Mouse (Mus musculus): ENCODE data around the gene Pnmt.

The Pnmt gene

DNA sequence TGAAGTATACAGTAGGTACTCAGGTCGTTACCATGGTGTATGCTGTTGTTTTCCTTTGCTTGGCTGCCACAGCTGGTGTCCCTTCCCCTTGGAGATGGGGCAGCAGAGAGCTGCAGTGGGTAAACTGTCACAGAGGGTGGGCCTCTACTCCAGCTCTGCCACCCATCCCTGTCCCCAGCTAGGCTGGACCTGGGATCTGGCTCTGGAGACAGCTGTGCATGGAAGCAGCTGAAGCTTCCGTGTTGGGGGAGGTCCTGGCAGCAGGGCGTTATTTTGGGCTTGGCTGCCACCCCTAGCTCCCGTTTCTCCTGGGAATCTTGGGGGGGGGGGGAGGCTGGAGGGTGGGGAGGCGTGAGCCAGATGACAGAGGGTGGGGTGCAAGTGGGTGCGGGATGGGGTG lies 32.0 kb downstream of the Pnmt start:
- no peak for DNase-seq (ENCODE audit: low spot score)

DNA sequence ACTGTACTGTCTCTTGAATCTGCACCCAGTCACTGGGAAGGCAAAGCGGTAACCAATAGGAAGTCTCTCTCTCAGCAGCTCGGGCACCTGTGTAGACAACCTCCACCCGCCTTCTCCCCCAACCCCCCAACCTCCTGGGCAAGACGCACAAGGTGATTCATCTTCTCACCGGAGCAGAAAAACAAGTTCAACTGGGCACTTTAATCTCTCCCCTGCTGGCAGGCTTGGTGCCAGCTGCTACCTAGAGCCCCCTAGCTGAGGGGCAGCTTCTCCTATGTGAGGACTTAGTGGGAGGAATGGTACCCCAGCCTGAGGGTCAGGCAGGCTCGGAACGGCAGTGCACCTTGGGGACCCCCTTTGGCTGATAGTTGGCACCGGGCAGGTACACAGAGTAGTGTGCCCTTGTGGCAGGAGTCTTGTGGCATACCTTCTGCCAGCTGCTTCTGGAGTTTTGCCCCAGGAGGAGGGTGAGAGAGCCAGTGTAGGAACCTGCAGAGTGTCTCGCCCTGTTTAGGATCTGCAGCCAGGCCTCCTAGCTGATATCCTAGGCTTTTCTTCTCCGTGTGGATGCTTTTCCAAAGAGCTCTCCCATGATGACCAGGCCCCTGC lies 32.8 kb downstream of the Pnmt start:
- DNase-seq (ENCODE audit: low spot score), result no peak

DNA sequence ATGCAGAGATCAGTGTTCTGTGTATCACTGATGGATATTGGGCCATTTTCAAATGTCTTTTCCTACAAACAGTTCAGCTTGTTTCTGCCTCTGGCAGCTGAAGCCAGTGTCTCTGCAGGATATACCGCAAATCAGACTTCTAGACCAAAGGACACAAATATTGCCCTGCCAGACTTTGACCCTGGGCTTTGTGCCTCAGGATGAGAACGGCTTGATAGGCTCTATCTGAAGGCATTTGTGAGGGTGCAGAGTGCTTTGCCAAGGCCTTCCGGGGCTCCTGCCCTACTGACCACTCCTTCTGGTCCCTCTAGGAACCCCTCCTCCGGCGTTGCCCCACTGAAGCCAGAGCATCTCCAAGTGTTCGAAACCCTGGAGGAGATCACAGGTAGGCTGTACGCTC lies 40.3 kb downstream of the Pnmt start:
- no peak for DNase-seq (ENCODE audit: low spot score)

DNA sequence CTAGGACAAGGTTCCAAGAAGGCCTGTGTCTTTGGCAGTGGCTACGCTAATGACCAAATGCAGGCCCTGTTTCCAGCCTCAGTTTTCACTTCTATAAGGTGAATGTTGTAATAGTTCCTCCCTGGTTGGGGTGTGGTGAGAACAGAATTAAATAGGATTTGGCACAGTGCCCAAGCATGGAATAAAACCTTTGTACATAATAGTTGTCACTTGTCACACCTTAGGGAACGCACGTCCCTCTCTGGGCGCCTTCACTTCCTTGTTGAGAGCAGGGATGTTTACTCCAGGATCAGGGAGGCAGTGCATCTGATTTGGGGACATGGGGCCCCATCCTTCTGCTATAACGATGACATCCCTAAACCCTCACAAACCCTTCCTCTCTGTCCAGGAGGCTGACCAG lies 42.2 kb downstream of the Pnmt start:
- DNase-seq (ENCODE audit: low spot score), result no peak

DNA sequence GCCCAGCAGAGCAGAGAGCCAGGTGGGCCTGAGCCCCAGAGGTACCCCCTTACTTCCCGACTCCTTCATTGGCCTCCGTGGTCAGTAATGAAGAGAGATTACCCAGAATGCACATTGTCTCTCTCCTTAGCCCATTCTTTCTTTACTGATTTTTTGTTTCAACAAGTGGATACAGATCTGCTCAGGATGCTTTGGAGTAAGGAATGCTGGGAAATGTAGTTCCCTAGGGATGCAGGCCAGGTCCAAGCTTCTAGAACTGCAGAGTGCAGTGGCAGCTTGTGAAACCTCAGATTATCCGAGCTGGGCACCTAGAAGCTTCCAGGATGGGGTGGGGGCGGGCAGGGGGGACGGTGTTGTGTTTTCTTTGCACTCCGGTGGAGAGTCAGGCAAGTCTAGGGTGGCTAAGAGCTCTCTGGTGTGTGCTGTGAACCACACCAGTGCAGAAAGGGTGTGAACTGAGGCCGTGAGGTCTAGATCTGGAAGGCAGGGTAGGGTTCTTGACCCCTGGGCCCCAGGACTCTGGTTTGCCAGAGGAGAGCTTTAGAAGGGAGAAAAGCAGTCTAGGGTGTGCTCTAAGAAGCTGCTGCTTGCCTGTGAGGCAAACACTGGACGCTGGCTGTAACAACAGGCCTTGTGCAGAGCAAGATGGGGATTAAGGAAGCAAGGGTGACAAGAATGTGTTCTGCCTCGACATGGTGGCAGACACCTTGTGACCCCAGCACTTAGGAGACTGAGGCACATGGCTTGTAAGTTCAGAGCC lies 45.7 kb downstream of the Pnmt start:
- no peak for DNase-seq (ENCODE audit: low spot score)

DNA sequence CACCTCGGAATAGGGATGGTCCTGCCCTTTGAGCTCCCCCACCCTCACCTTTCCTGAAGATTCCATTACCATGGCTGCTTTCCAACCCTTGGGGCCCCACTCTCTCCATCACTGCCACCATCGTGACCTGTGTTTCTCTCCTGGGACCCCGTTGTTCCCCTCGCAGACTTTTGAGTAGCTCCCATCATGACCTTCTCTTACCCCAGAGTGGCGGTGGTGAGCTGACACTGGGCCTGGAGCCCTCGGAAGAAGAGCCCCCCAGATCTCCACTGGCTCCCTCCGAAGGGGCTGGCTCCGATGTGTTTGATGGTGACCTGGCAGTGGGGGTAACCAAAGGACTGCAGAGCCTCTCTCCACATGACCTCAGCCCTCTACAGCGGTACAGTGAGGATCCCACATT lies 49.5 kb downstream of the Pnmt start:
- DNase-seq (ENCODE audit: low spot score), result no peak

DNA sequence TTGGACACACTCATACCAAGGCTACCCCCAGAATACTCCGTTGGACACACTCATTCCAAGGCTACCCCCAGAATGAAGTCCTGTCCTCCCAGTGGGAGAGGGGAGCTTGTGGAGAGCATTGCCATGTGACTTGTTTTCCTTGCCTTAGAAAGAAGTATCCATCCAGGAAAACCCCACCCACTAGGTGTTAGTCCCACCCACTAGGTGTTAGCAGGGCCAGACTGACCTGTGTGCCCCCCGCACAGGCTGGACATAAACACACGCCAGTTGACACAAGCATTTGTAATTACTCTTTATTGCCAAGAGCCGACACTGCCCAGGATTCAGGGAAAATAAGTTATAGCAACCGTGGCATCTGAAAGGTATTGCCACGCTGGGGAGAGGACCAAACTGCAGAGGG lies 51.2 kb downstream of the Pnmt start:
- DNase-seq (ENCODE audit: low spot score), result no peak
